Mouse (Mus musculus): ENCODE measurements around the gene Nlrp6.

DNA sequence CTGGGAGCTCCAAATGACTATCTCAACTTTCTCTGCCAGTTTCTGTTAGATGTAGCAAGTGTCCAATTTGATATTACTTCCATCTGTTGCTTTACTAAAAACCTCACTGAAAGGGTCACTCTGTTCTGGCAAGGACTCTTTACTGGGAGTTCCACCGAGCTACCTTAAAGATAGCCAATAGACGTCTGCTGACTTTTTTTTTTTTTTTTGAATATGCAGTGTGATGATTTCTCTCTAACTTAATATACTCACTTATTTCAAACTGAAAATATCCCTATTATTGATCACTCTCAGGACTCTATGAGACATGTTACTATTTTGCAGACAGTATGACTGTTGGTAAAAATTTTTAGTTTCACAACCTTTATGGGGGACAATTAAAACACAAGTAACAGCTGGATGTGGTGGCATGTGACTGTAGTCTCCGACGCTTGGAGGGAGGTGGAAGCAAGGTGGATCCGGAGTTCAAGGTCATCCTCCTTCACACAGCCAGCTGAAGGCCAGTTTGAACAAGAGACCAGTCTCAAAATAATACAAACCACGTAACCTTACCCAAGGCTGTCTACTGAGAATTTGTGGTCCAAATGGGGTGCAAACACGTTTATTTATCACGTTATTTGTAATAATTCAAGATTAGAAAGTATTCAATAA is 39.7 kb upstream of the Nlrp6 start:
- TF ChIP-seq CTCF (IDR thresholded peaks at IDR 0.05; ENCODE audit: low read depth) (no peak), EP300 (IDR thresholded peaks at IDR 0.05; ENCODE audit: low read depth) (no peak)
